Mouse (Mus musculus) C2C12 (cell line): ENCODE results near the gene Pdzd2.

Source experiments
- CTCF ChIP-seq: IDR thresholded peaks from one replicate; pipeline ENCODE4 v1.5.1; 2011; ENCODE audit not compliant: control insufficient read depth, insufficient read depth, insufficient read length
- MAX ChIP-seq: IDR thresholded peaks from one replicate; pipeline ENCODE4 v1.6.1; 2011; ENCODE audit warnings: mild to moderate bottlenecking, control low read depth
- MYOD1 ChIP-seq: IDR thresholded peaks from one replicate; pipeline ENCODE4 v1.6.1; 2011; ENCODE audit warnings: low read depth; ENCODE audit not compliant: control insufficient read depth, insufficient read length
- USF1 ChIP-seq: IDR thresholded peaks from one replicate; pipeline ENCODE4 v1.6.1; 2011; ENCODE audit warnings: low read depth, mild to moderate bottlenecking, control low read depth, moderate library complexity

DNA sequence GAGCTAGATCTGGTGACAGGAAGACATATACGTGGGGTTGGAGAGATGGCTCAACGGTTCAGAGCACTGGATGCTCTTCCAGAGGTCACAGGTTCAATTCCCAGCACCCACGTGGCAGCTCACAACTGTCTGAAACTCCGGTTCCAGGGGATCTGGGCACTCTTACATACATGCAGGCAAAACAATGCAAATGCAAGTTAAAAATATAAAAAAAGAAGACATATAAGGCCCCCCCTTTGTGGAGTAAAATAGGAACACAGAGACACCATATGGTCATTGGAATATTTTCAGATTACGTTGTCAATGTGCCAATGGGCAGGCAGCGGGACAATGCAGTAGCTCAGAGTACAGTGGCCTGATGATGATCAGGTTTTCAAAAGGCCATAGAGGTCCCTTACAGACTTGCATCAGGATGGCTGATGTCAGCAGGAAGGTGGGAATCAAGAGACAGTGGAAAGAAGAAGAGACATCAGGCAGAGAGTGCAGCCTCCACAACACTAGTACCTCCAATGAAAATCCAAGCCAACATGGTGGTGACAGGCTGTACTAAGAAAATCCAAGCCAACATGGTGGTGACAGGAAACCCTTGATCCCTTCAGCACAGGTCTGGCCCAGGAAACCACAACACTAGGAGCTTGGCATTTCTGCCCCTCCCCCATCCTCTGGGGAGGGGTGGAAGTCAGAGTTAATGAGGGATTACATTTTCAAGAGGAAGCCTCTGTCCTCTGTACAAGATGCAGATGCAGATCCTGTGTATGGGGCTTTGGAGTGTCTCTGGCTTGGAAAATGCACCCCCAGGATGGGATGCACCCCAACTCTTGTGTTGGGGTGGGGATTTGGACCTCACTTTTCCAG lies 287.4 kb downstream of the Pdzd2 start:
- TF ChIP-seq CTCF = no peak
- no peak for TF ChIP-seq USF1
- TF ChIP-seq MAX = no peak
- TF ChIP-seq MYOD1 = no peak
